Comparison of ENCODE assay signal across 8 mouse cellular contexts in genomic region chr2:154603638-154604153, GRCm38 (mm10). TPM values are rescaled to one million over a fixed set of nuclear protein-coding genes. Genes with fewer than 3 reads are reported as not detected.
DNase-seq lines count a peak whose midpoint lies in the region; ATAC-seq lines count a peak whose summit lies in the region.

Gene Pxmp4, minus strand, starts transcription at chr2:154603708.

- peak within 1 kb of the TSS; percentile 70 for H3K27ac ChIP-seq in brown adipose tissue, adult 24 weeks (replicated peaks; ENCODE audit: low read depth, low read length)
- H3K27ac ChIP-seq in heart, embryonic 13.5 days (replicated peaks) = peak within 1 kb of the TSS; percentile 71
- H3K27ac ChIP-seq in liver, embryonic 12.5 days = peak within 1 kb of the TSS; percentile 92
- peak within 1 kb of the TSS; percentile 58 for H3K27ac ChIP-seq in stomach, embryonic 15.5 days

- DNase-seq in CD4-positive, CD25-positive, alpha-beta regulatory T cell, adult 2 months (ENCODE audit: low read depth, low spot score) = peak; percentile 97
- peak; percentile 97 for DNase-seq in fat pad, adult 2 months (ENCODE audit: extremely low read depth, low read depth, low spot score)
- peak; percentile 99 for DNase-seq in kidney, postnatal 10 days
- peak; percentile 98 to 99 for DNase-seq in natural killer cell, adult 2 months (ENCODE audit: low spot score in 2 of 2)

- no peaks in the 10 kb centered on the region for H3K9me3 ChIP-seq in heart, embryonic 13.5 days
- no peaks in the 10 kb centered on the region for H3K9me3 ChIP-seq in liver, embryonic 12.5 days (replicated peaks)
- no peaks in the 10 kb centered on the region for H3K9me3 ChIP-seq in stomach, embryonic 15.5 days

- peaks cover 7% of the 10 kb centered on the region; the same call in 1 of the 2 replicates for H3K27me3 ChIP-seq in heart, embryonic 13.5 days (replicated peaks)
- H3K27me3 ChIP-seq in liver, embryonic 12.5 days (replicated peaks) = 0 out of 2 replicates have a peak, but pooled peaks cover 3% of the 10 kb centered on the region
- no peaks in the 10 kb centered on the region for H3K27me3 ChIP-seq in stomach, embryonic 15.5 days (replicated peaks)

- peak within 1 kb of the TSS; percentile 81 for H3K4me3 ChIP-seq in brown adipose tissue, adult 24 weeks (ENCODE audit: insufficient read depth, low read depth, low read length)
- peak within 1 kb of the TSS; percentile 88 for H3K4me3 ChIP-seq in heart, embryonic 13.5 days
- peak within 1 kb of the TSS; percentile 85 for H3K4me3 ChIP-seq in liver, embryonic 12.5 days
- H3K4me3 ChIP-seq in stomach, embryonic 15.5 days (replicated peaks) = peak within 1 kb of the TSS; percentile 80

- under 1% methylated on average over 13 of the region's 13 CpGs for WGBS in heart, embryonic 13.5 days
- WGBS in liver, embryonic 12.5 days (ENCODE audit: insufficient replicate concordance) = under 1% methylated on average over 13 of the region's 13 CpGs
- under 1% methylated on average over 13 of the region's 13 CpGs for WGBS in stomach, embryonic 15.5 days

- peak within 1 kb of the TSS; percentile 81 for H3K4me2 ChIP-seq in heart, embryonic 13.5 days
- peak within 1 kb of the TSS; percentile 81 for H3K4me2 ChIP-seq in liver, embryonic 12.5 days
- H3K4me2 ChIP-seq in stomach, embryonic 15.5 days = peak within 1 kb of the TSS; percentile 60

- ATAC-seq in heart, embryonic 13.5 days (ENCODE audit: extremely low read depth, insufficient number of reproducible peaks, low FRiP score, low TSS enrichment) = peak; percentile 100
- ATAC-seq in liver, embryonic 12.5 days = peak; percentile 100
- ATAC-seq in stomach, embryonic 15.5 days (ENCODE audit: insufficient read depth, low FRiP score, low read depth) = peak; percentile 100

- H3K9ac ChIP-seq in heart, embryonic 13.5 days = peak within 1 kb of the TSS; percentile 93
- H3K9ac ChIP-seq in liver, embryonic 12.5 days = peak within 1 kb of the TSS; percentile 92
- peak within 1 kb of the TSS; percentile 84 for H3K9ac ChIP-seq in stomach, embryonic 15.5 days

- H3K36me3 ChIP-seq in heart, embryonic 13.5 days = no peaks in the 10 kb centered on the region
- H3K36me3 ChIP-seq in liver, embryonic 12.5 days = 0 out of 2 replicates have a peak, but pooled peaks cover 2% of the 10 kb centered on the region
- H3K36me3 ChIP-seq in stomach, embryonic 15.5 days = no peaks in the 10 kb centered on the region

- peaks cover 7% of the 10 kb centered on the region for H3K4me1 ChIP-seq in brown adipose tissue, adult 24 weeks (ENCODE audit: control insufficient read depth, insufficient read depth, insufficient read length, low read length)
- peaks cover 21% of the 10 kb centered on the region for H3K4me1 ChIP-seq in heart, embryonic 13.5 days
- peaks cover 39% of the 10 kb centered on the region for H3K4me1 ChIP-seq in liver, embryonic 12.5 days
- H3K4me1 ChIP-seq in stomach, embryonic 15.5 days = peaks cover 10% of the 10 kb centered on the region; the same call in 1 of the 2 replicates

RNA-seq across cellular contexts. Expression of gene Pxmp4, which starts in this region (rescaled TPM):
- polyA plus RNA-seq in brown adipose tissue, adult 24 weeks (2012; ENCODE audit: insufficient read depth, insufficient read length, missing spikeins) = 44.4 and 59.3 TPM in 2 replicates
- polyA plus RNA-seq in heart, embryonic 13.5 days (2015; fragmentation: Nextera tagmentation; extraction: Ambion mirVana) = 24.4 and 25.2 TPM in 2 replicates
- polyA plus RNA-seq in liver, embryonic 12.5 days (2016; fragmentation: Nextera tagmentation; extraction: Ambion mirVana) = 24.5 and 26.1 TPM in 2 replicates
- polyA plus RNA-seq in stomach, embryonic 15.5 days (2015; fragmentation: Nextera tagmentation; extraction: Ambion mirVana) = 26.8 and 30.2 TPM in 2 replicates

Comparison
In these comparisons a context has a peak if more than half of its experiments do, and no peak if none do; other contexts are left out.
1. Peak in every context shown above with its lines: DNase-seq, ATAC-seq, H3K4me3 ChIP-seq and H3K27ac ChIP-seq.